30 mouse cellular contexts compared by ENCODE assay signal in genomic region chr2:146100489-146101060, GRCm38 (mm10).
DNase-seq lines count a peak whose midpoint lies in the region; ATAC-seq and TF ChIP-seq lines count a peak whose summit lies in the region.
"Had no signal": no experiment of that assay in that cellular context is flagged by ENCODE, and none has a peak within 500 bp of the region (broad histone marks: within the 10 kb centered on the region; RNA-seq: fewer than 3 reads in every experiment).

No protein-coding gene starts in this region.

- H3K4me2 ChIP-seq in midbrain, embryonic 12.5 days (replicated peaks), result no peak overlapping the region
- H3K4me2 ChIP-seq in midbrain, embryonic 11.5 days, result no peak overlapping the region
- no peak overlapping the region for H3K4me2 ChIP-seq in midbrain, embryonic 14.5 days (ENCODE audit: low read length)
- H3K4me2 ChIP-seq in midbrain, postnatal 0 days (ENCODE audit: low read depth, low read length, poor library complexity, severe bottlenecking), result no peak overlapping the region
- H3K4me2 ChIP-seq: embryonic facial prominence, embryonic 13.5 days; embryonic facial prominence, embryonic 15.5 days; forebrain, embryonic 12.5 days had no signal

- DNase-seq in heart, adult 11 months, result peak; percentile 54
- DNase-seq in heart, postnatal 25 days (ENCODE audit: low spot score), result no peak
- no peak for DNase-seq in midbrain, embryonic 11.5 days (ENCODE audit: low spot score, missing footprints)
- peak; percentile 58 for DNase-seq in midbrain, embryonic 14.5 days
- peak; percentile 7 for DNase-seq in midbrain, postnatal 0 days (ENCODE audit: low spot score)
- DNase-seq in urinary bladder, postnatal 25 days (ENCODE audit: low spot score), result no peak
- DNase-seq in hindbrain, embryonic 10.5 days (ENCODE audit: low spot score), result no peak
- DNase-seq: adrenal gland, adult 8-10 months; adrenal gland, postnatal 14 days; adrenal gland, postnatal 36 days; B cell, adult 2 months; cerebellum, adult 11 months; cerebellum, adult 18-20 months; cerebellum, adult 8-10 months; cerebellum, adult 9-11 months; cerebellum, postnatal 14 days; cerebellum, postnatal 36 days; embryo, embryonic 11 days had no signal

- WGBS in midbrain, embryonic 12.5 days, result 49% methylated on average over 10 of the region's 10 CpGs
- WGBS in midbrain, embryonic 11.5 days, result 58% methylated on average over 10 of the region's 10 CpGs
- WGBS in midbrain, embryonic 14.5 days, result 32% methylated on average over 10 of the region's 10 CpGs
- WGBS in midbrain, postnatal 0 days, result 42% methylated on average over 10 of the region's 10 CpGs
- 86% methylated on average over 10 of the region's 10 CpGs for WGBS in hindbrain, embryonic 10.5 days

- intact Hi-C loops in heart, postnatal 25 days (cut with DNase I), result no loop called here

- peak; percentile 57; the same call in 1 of the 2 replicates for ATAC-seq in midbrain, embryonic 12.5 days (ENCODE audit: low FRiP score, low read depth)
- ATAC-seq in midbrain, embryonic 11.5 days (ENCODE audit: low FRiP score), result no peak
- no peak for ATAC-seq in midbrain, embryonic 14.5 days (ENCODE audit: low FRiP score, low TSS enrichment)
- ATAC-seq in midbrain, postnatal 0 days (ENCODE audit: low FRiP score), result no peak
- ATAC-seq: activated CD4-positive, CD25-positive, alpha-beta regulatory T cell, adult 4 months; CD4-positive, CD25-positive, alpha-beta regulatory T cell, adult 4 months; forebrain, embryonic 14.5 days; Patski had no signal

- H3K27ac ChIP-seq in midbrain, embryonic 12.5 days (replicated peaks), result peak overlapping the region; percentile 20; the same call in 1 of the 2 replicates
- no peak overlapping the region for H3K27ac ChIP-seq in midbrain, embryonic 11.5 days (ENCODE audit: low read depth, low read length)
- H3K27ac ChIP-seq in midbrain, embryonic 14.5 days (replicated peaks; ENCODE audit: low read depth, low read length), result 0 out of 2 replicates have a peak overlapping the region, but pooled peaks have one; percentile 15
- H3K27ac ChIP-seq in midbrain, postnatal 0 days (ENCODE audit: low read depth, low read length), result no peak overlapping the region
- H3K27ac ChIP-seq in hindbrain, embryonic 10.5 days, result no peak overlapping the region
- H3K27ac ChIP-seq: embryonic facial prominence, embryonic 13.5 days; embryonic facial prominence, embryonic 15.5 days; forebrain, embryonic 10.5 days; forebrain, embryonic 12.5 days had no signal

- H3K36me3 ChIP-seq in midbrain, embryonic 12.5 days, result no peaks in the 10 kb centered on the region
- no peaks in the 10 kb centered on the region for H3K36me3 ChIP-seq in midbrain, embryonic 11.5 days (ENCODE audit: control insufficient read depth, insufficient read depth, low read length)
- H3K36me3 ChIP-seq in midbrain, embryonic 14.5 days (ENCODE audit: control insufficient read depth, insufficient read depth, low read length), result no peaks in the 10 kb centered on the region
- H3K36me3 ChIP-seq in midbrain, postnatal 0 days (ENCODE audit: insufficient read depth, low read length), result no peaks in the 10 kb centered on the region
- H3K36me3 ChIP-seq in hindbrain, embryonic 10.5 days, result no peaks in the 10 kb centered on the region
- H3K36me3 ChIP-seq: embryonic facial prominence, embryonic 13.5 days; embryonic facial prominence, embryonic 15.5 days; forebrain, embryonic 10.5 days; forebrain, embryonic 12.5 days; G1E had no signal

- TF ChIP-seq CTCF in midbrain, postnatal 0 days (IDR thresholded peaks at IDR 0.05), result no peak

- peaks cover 17% of the 10 kb centered on the region; the same call in 1 of the 2 replicates for H3K4me1 ChIP-seq in midbrain, embryonic 12.5 days
- H3K4me1 ChIP-seq in midbrain, embryonic 11.5 days (ENCODE audit: control insufficient read depth, insufficient read depth, low read length), result no peaks in the 10 kb centered on the region
- H3K4me1 ChIP-seq in midbrain, embryonic 14.5 days (ENCODE audit: control insufficient read depth, insufficient read depth, low read length), result no peaks in the 10 kb centered on the region; the same call in 1 of the 2 replicates
- no peaks in the 10 kb centered on the region for H3K4me1 ChIP-seq in midbrain, postnatal 0 days (ENCODE audit: insufficient read depth, low read length)
- peaks cover 20% of the 10 kb centered on the region; the same call in 1 of the 2 replicates for H3K4me1 ChIP-seq in hindbrain, embryonic 10.5 days (replicated peaks)
- H3K4me1 ChIP-seq: embryonic facial prominence, embryonic 13.5 days had no signal

- H3K9ac ChIP-seq in midbrain, embryonic 12.5 days (replicated peaks), result no peak overlapping the region
- no peak overlapping the region for H3K9ac ChIP-seq in midbrain, embryonic 11.5 days (ENCODE audit: low read length)
- H3K9ac ChIP-seq in midbrain, embryonic 14.5 days (replicated peaks; ENCODE audit: low read length), result no peak overlapping the region
- H3K9ac ChIP-seq in midbrain, postnatal 0 days (replicated peaks; ENCODE audit: low read length, poor library complexity, severe bottlenecking), result no peak overlapping the region
- H3K9ac ChIP-seq: embryonic facial prominence, embryonic 13.5 days; embryonic facial prominence, embryonic 15.5 days; forebrain, embryonic 12.5 days had no signal

- no peak overlapping the region for H3K4me3 ChIP-seq in midbrain, embryonic 12.5 days
- H3K4me3 ChIP-seq in midbrain, embryonic 11.5 days (ENCODE audit: low read depth, low read length), result no peak overlapping the region
- H3K4me3 ChIP-seq in midbrain, embryonic 14.5 days (replicated peaks; ENCODE audit: low read depth, low read length), result no peak overlapping the region
- no peak overlapping the region for H3K4me3 ChIP-seq in midbrain, postnatal 0 days (ENCODE audit: low read depth, low read length)
- no peak overlapping the region for H3K4me3 ChIP-seq in hindbrain, embryonic 10.5 days
- H3K4me3 ChIP-seq: embryonic facial prominence, embryonic 13.5 days; embryonic facial prominence, embryonic 15.5 days; erythroblast, embryonic 14.5 days; forebrain, embryonic 10.5 days; forebrain, embryonic 12.5 days had no signal

- H3K9me3 ChIP-seq in midbrain, embryonic 12.5 days, result no peaks in the 10 kb centered on the region
- H3K9me3 ChIP-seq in midbrain, embryonic 11.5 days (ENCODE audit: control insufficient read depth, low read length), result no peaks in the 10 kb centered on the region
- H3K9me3 ChIP-seq in midbrain, embryonic 14.5 days (ENCODE audit: control insufficient read depth, low read length), result no peaks in the 10 kb centered on the region
- H3K9me3 ChIP-seq in midbrain, postnatal 0 days (ENCODE audit: low read length), result no peaks in the 10 kb centered on the region
- no peaks in the 10 kb centered on the region for H3K9me3 ChIP-seq in hindbrain, embryonic 10.5 days
- H3K9me3 ChIP-seq: embryonic facial prominence, embryonic 15.5 days; forebrain, embryonic 10.5 days; forebrain, embryonic 12.5 days had no signal

- H3K27me3 ChIP-seq in midbrain, embryonic 12.5 days, result no peaks in the 10 kb centered on the region
- H3K27me3 ChIP-seq in midbrain, embryonic 11.5 days (ENCODE audit: control insufficient read depth, insufficient read depth, low read length), result no peaks in the 10 kb centered on the region
- H3K27me3 ChIP-seq in midbrain, embryonic 14.5 days (ENCODE audit: control insufficient read depth, insufficient read depth, low read length), result no peaks in the 10 kb centered on the region
- H3K27me3 ChIP-seq in midbrain, postnatal 0 days (ENCODE audit: insufficient read depth, low read length), result no peaks in the 10 kb centered on the region
- 0 out of 2 replicates have a peak, but pooled peaks cover 4% of the 10 kb centered on the region for H3K27me3 ChIP-seq in hindbrain, embryonic 10.5 days (ENCODE audit: insufficient read depth, poor library complexity, severe bottlenecking)
- H3K27me3 ChIP-seq: CH12.LX had no signal

Comparison
In these comparisons a context has a peak if more than half of its experiments do, and no peak if none do; other contexts are left out.
1. DNase-seq: peak in heart, adult 11 months (single experiment), midbrain, embryonic 14.5 days (single experiment) and midbrain, postnatal 0 days (single experiment); none in heart, postnatal 25 days (single experiment), midbrain, embryonic 11.5 days (single experiment), urinary bladder, postnatal 25 days (single experiment) and hindbrain, embryonic 10.5 days (single experiment).
2. H3K27ac ChIP-seq: peak in midbrain, embryonic 12.5 days (single experiment) and midbrain, embryonic 14.5 days (single experiment); none in midbrain, embryonic 11.5 days (single experiment), midbrain, postnatal 0 days (single experiment) and hindbrain, embryonic 10.5 days (single experiment).